Mouse (Mus musculus) intestine, embryonic 16.5 days (tissue): Measurements from ENCODE around the gene Focad. TPM values are rescaled to one million over a fixed set of nuclear protein-coding genes. Genes with fewer than 3 reads are reported as not detected.

Experiments
- ATAC-seq: fragments of 200-750 bp; cut with Nextera tagmentation; 2 replicates; pipeline ENCODE4 v1.8.0; 2017; ENCODE audit warnings: moderate TSS enrichment, moderate library complexity
- H3K27ac ChIP-seq: fragments of 300-500 bp; sonication (generic); 2 replicates; pipeline ENCODE4 v1.5.1; 2014; ENCODE audit warnings: mild to moderate bottlenecking, low read length
- H3K27me3 ChIP-seq: fragments of 300-500 bp; sonication (generic); replicated peaks from 2 replicates; pipeline ENCODE4 v1.6.1; 2014; ENCODE audit warnings: low read length, control low read depth, mixed read lengths; ENCODE audit not compliant: control insufficient read depth, insufficient read depth
- H3K36me3 ChIP-seq: fragments of 300-500 bp; sonication (generic); 2 replicates; pipeline ENCODE4 v1.6.1; 2014; ENCODE audit warnings: low read length, control low read depth; ENCODE audit not compliant: control insufficient read depth, insufficient read depth
- H3K4me1 ChIP-seq: fragments of 300-500 bp; sonication (generic); 2 replicates; pipeline ENCODE4 v1.6.1; 2014; ENCODE audit warnings: low read length, control low read depth, mixed read lengths; ENCODE audit not compliant: control insufficient read depth, insufficient read depth
- H3K4me2 ChIP-seq: fragments of 300-500 bp; sonication (generic); 2 replicates; pipeline ENCODE4 v1.6.1; 2014; ENCODE audit warnings: low read depth, low read length, control low read depth
- H3K4me3 ChIP-seq: fragments of 300-500 bp; sonication (generic); 2 replicates; pipeline ENCODE4 v1.5.1; 2014; ENCODE audit warnings: mild to moderate bottlenecking, low read length
- H3K9ac ChIP-seq: fragments of 300-500 bp; sonication (generic); 2 replicates; pipeline ENCODE4 v1.6.1; 2014; ENCODE audit warnings: low read depth, low read length
- H3K9me3 ChIP-seq: fragments of 300-500 bp; sonication (generic); 2 replicates; pipeline ENCODE4 v1.6.1; 2016; ENCODE audit warnings: low read length, control low read depth; ENCODE audit not compliant: control insufficient read depth
- WGBS: fragments of 180-500 bp; shearing (Covaris S2); extraction: QIAGEN DNeasy Blood & Tissue Kit; methylation state at CpG from one replicate; pipeline ENCODE4 v1.1.7; 2014; 5-methylcytosine and 5-hydroxymethylcytosine counted together
- polyA plus RNA-seq: library from polyadenylated mRNA; unstranded; fragments of >200 nt; fragmentation: Nextera tagmentation; extraction: Ambion mirVana; gene quantifications from 2 replicates; pipeline ENCODE4 v1.2.1, GENCODE M21; 2015

The Focad gene
- polyA plus RNA-seq, 1 experiment from 2014 or later, result 11.2 TPM

GRCm38 (mm10) chr4:88308342-88309116 is 214.1 kb downstream of the Focad start:
- WGBS, result 92% methylated on average over 10 of the region's 10 CpGs
- H3K4me1 ChIP-seq, result no peaks in the 10 kb centered on the region

GRCm38 (mm10) chr4:88309676-88310075 is 215.2 kb downstream of the Focad start:
- no peaks in the 10 kb centered on the region for H3K36me3 ChIP-seq
- no peak overlapping the region for H3K27ac ChIP-seq
- no peaks in the 10 kb centered on the region for H3K4me1 ChIP-seq
- H3K9me3 ChIP-seq, result no peaks in the 10 kb centered on the region
- WGBS, result 48% methylated on average over 2 of the region's 2 CpGs
- H3K9ac ChIP-seq, result no peak overlapping the region
- no peak overlapping the region for H3K4me2 ChIP-seq
- no peak for ATAC-seq
- H3K27me3 ChIP-seq, result no peaks in the 10 kb centered on the region
- H3K4me3 ChIP-seq, result no peak overlapping the region

More at GRCm38 (mm10) chr4:88308342-88309116, 214.1 kb downstream of the Focad start:
- no peaks in the 10 kb centered on the region for H3K9me3 ChIP-seq
- no peak for ATAC-seq
- no peak overlapping the region for H3K9ac ChIP-seq
- no peaks in the 10 kb centered on the region for H3K36me3 ChIP-seq
- no peak overlapping the region for H3K4me3 ChIP-seq
- H3K4me2 ChIP-seq, result no peak overlapping the region
- H3K27me3 ChIP-seq, result no peaks in the 10 kb centered on the region
- H3K27ac ChIP-seq, result no peak overlapping the region

GRCm38 (mm10) chr4:88314898-88315297 is 220.5 kb downstream of the Focad start:
- 75% methylated on average over 3 of the region's 3 CpGs for WGBS
- Histone ChIP-seq H3K4me3 (no peak overlapping the region), H3K36me3 (no peaks in the 10 kb centered on the region), H3K27ac (no peak overlapping the region), H3K4me2 (no peak overlapping the region), H3K9me3 (no peaks in the 10 kb centered on the region), H3K27me3 (no peaks in the 10 kb centered on the region), H3K4me1 (no peaks in the 10 kb centered on the region), H3K9ac (no peak overlapping the region)
- ATAC-seq, result no peak

GRCm38 (mm10) chr4:88320067-88320466 is 225.6 kb downstream of the Focad start:
- H3K36me3 ChIP-seq, result no peaks in the 10 kb centered on the region
- H3K27me3 ChIP-seq, result no peaks in the 10 kb centered on the region
- no peak for ATAC-seq
- H3K27ac ChIP-seq, result no peak overlapping the region
- H3K9ac ChIP-seq, result no peak overlapping the region
- no peak overlapping the region for H3K4me2 ChIP-seq
- H3K9me3 ChIP-seq, result no peaks in the 10 kb centered on the region
- H3K4me1 ChIP-seq, result no peaks in the 10 kb centered on the region
- H3K4me3 ChIP-seq, result no peak overlapping the region
- 86% methylated on average over 1 of the region's 1 CpGs for WGBS

GRCm38 (mm10) chr4:88325392-88325791 is 231.0 kb downstream of the Focad start:
- no peak for ATAC-seq
- no peak overlapping the region for H3K4me3 ChIP-seq
- H3K27me3 ChIP-seq, result no peaks in the 10 kb centered on the region
- no peaks in the 10 kb centered on the region for H3K9me3 ChIP-seq
- WGBS, result 84% methylated on average over 5 of the region's 5 CpGs
- no peak overlapping the region for H3K4me2 ChIP-seq
- H3K9ac ChIP-seq, result no peak overlapping the region
- no peaks in the 10 kb centered on the region for H3K36me3 ChIP-seq
- no peaks in the 10 kb centered on the region for H3K4me1 ChIP-seq
- H3K27ac ChIP-seq, result no peak overlapping the region

GRCm38 (mm10) chr4:88334533-88334932 is 240.1 kb downstream of the Focad start:
- WGBS, result 56% methylated on average over 4 of the region's 4 CpGs
- Histone ChIP-seq H3K4me1 (peaks cover 5% of the 10 kb centered on the region), H3K4me2 (no peak overlapping the region), H3K9me3 (no peaks in the 10 kb centered on the region), H3K36me3 (no peaks in the 10 kb centered on the region), H3K4me3 (no peak overlapping the region), H3K27me3 (no peaks in the 10 kb centered on the region), H3K9ac (no peak overlapping the region), H3K27ac (no peak overlapping the region)
- no peak for ATAC-seq

- H3K4me2 ChIP-seq, result no peak overlapping the region
- ATAC-seq, result no peak
- H3K27ac ChIP-seq, result no peak overlapping the region
- H3K27me3 ChIP-seq, result no peaks in the 10 kb centered on the region
- H3K4me3 ChIP-seq, result no peak overlapping the region
- H3K4me1 ChIP-seq, result peaks cover 5% of the 10 kb centered on the region
- H3K9me3 ChIP-seq, result no peaks in the 10 kb centered on the region
- no peak overlapping the region for H3K9ac ChIP-seq
- 75% methylated on average over 2 of the region's 2 CpGs for WGBS
- H3K36me3 ChIP-seq, result no peaks in the 10 kb centered on the region
Observed at GRCm38 (mm10) chr4:88336753-88337152, 242.3 kb downstream of the Focad start.

GRCm38 (mm10) chr4:88337365-88337764 is 242.9 kb downstream of the Focad start:
- no peak overlapping the region for H3K9ac ChIP-seq
- no peaks in the 10 kb centered on the region for H3K9me3 ChIP-seq
- H3K27ac ChIP-seq, result no peak overlapping the region
- ATAC-seq, result no peak
- H3K27me3 ChIP-seq, result no peaks in the 10 kb centered on the region
- H3K4me3 ChIP-seq, result no peak overlapping the region
- H3K4me1 ChIP-seq, result peaks cover 5% of the 10 kb centered on the region
- H3K36me3 ChIP-seq, result no peaks in the 10 kb centered on the region
- no peak overlapping the region for H3K4me2 ChIP-seq
- WGBS, result 39% methylated on average over 2 of the region's 2 CpGs

GRCm38 (mm10) chr4:88338130-88338529 is 243.7 kb downstream of the Focad start:
- Histone ChIP-seq H3K4me2 (no peak overlapping the region), H3K4me1 (peaks cover 5% of the 10 kb centered on the region), H3K36me3 (no peaks in the 10 kb centered on the region), H3K27ac (no peak overlapping the region), H3K9ac (no peak overlapping the region), H3K4me3 (no peak overlapping the region), H3K9me3 (no peaks in the 10 kb centered on the region), H3K27me3 (no peaks in the 10 kb centered on the region)
- WGBS, result 63% methylated on average over 5 of the region's 5 CpGs
- ATAC-seq, result no peak

GRCm38 (mm10) chr4:88344468-88344867 is 250.0 kb downstream of the Focad start:
- no peak for ATAC-seq
- Histone ChIP-seq H3K36me3 (no peaks in the 10 kb centered on the region), H3K9ac (no peak overlapping the region), H3K9me3 (no peaks in the 10 kb centered on the region), H3K4me1 (no peaks in the 10 kb centered on the region), H3K4me2 (no peak overlapping the region), H3K27ac (no peak overlapping the region), H3K4me3 (no peak overlapping the region), H3K27me3 (no peaks in the 10 kb centered on the region)
- 84% methylated on average over 11 of the region's 11 CpGs for WGBS
